Mouse (Mus musculus): ENCODE measurements at regions not wholly inside any gene's neighbourhood (a gene's known extent, or its start where the extent isn't known, plus 50 kb on each side); places are given as distances from the start of the nearest gene placed in this dataset.

DNA sequence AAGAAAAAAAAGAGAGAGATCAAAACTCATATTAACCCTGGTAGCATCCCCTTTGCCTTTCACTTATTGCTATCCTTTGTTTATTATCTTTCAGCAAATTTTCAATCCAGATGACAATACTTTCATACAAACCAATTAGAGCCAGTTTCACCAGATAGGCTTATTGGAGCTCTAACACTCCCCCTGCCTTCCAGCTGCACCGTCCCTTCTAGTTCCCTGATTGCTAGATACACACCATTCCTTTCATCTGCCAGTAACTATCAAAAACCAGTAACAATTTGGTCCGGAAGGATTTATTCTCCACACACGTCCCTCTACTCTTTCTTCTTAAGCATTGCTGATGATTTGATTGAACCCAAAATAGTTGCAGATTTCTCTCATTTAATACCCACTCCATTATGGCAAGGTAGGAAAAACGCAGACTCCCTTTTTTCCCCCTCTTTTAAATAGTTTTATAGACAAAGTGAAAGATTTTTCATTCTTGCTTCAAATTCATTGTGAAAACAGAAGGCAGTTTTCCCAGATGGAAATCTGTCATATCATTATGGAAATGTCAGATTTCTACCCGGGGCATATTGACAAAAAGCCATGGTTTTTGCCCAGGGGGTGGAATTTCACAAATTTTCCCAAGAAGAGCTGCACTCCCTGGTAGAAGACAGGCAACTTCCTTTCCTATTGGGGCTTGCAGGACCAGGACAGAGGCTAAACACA, 617.3 kb downstream of the Bcl11a start:
- DNase-seq: no peak

DNA sequence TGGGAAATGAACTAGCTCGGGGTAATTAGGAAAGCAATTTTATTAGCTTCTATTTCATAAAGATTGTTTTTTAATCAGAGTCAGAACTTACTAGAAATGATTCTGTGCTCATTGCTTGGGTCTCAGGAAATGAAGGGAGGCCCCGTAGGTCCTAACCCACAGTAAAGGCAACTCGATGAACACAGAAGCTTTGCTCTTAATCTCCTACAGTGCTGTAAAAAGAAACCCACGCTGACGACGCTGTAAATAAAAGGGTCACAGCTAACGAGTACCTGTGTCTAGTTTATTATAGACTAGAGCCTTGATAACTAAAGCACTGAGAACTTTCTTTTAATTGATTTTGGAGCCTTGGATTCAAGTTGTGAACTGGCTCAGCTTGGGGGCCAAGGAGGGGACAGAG, 618.7 kb downstream of the Bcl11a start:
- DNase-seq: no peak

DNA sequence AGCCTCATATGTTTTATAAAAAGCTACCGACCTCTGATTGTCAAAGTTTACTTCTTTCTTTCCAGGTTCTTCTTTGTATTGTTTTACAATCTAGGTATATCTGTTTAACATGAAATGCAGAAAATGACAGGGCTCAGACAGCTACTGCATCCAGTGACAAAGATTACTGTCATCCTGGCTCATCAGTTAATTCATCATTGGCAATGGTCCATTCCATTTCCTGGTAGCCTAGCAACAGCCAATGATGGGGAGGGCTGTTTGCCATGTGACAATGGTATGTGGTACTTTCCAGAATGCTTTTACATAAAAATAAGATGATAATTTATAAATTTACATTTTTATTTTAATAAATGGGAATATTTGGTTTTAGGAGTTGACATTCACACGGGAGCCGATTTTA, 630.9 kb downstream of the Bcl11a start:
- DNase-seq: no peak

DNA sequence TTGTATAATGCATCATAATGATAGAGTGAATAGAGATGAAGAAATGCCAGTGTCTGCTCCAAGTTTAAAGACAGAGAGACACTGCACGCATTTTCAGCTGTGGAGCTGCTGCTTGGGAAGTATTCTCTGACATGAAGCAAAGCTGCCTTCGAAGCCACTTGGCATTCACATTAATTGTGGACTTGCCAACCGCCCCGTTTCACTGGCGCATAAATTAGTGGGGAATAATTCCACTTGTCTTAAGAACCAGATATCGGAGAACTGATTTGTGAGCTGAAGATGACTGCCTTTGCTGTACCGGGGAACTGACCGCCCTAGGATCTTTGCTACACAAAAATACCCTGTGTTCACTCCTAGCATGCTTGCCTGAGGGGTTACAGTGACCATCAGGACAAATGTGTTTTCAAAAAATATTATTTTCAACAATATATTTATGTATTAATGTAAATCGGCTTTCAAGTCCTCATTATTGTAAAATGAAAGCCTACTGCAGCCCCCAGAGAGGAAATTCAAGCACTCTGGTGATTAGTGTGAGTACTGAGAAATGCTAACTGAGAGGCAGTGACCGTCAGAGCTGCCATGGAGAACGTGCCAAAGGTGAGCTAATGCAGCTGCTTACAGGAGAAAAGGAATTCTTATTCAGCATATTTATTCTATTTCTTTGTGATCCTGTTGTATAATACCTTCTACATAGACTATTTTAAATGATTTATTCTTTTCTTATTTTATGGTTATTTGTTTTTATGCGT, 638.9 kb downstream of the Bcl11a start:
- DNase-seq: no peak

DNA sequence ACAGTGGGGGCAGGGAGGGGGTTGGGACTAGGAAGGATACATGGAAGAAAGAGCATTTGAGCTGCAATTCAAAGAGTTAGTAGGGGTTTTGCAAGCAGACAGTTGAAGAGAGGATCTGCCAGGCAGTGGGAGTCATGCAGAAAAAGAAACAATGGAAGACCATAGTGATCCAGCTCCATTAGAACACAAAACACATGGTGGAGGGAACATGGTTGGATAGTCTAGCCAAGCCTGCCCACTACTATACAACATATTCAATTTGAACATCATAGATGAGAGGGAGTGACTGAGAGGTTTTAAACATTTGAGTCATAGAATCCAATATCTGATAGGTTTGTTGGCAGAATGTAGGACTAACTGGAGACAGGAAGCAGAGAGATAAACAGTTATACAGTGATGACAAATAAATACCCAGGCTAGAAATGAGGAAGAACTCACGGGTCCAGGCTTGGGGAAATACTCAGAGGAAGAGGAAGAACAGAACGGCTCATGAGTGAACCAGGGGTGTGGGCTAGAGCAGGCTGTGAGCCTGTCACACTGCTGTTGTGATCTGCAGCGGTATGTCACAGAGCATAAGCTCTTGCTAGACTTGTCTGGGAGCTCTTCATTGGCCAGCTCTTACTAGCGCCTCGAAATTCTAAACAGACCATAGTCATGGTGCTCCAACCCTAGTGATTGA, 646.5 kb downstream of the Bcl11a start:
- no peak for DNase-seq

DNA sequence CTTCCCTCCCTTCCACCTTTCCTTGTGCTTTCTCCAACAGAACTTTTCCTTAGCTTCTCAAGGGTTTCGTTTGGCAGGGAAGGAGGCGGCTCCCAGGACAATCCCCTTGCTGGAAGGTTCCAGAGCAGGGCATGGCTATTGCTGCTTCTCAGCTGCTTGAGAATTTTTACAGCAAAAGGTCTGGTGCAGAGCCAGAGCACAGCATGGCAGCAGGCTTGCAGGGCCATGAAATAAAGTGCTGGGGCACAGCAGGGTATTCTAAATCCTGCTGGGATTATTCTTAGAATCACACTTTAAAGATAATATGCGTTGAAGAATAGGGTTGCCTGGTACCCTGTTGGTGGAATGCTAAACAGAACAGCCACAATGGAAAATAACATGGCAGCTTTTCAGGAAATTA, 648.5 kb downstream of the Bcl11a start:
- DNase-seq: no peak

DNA sequence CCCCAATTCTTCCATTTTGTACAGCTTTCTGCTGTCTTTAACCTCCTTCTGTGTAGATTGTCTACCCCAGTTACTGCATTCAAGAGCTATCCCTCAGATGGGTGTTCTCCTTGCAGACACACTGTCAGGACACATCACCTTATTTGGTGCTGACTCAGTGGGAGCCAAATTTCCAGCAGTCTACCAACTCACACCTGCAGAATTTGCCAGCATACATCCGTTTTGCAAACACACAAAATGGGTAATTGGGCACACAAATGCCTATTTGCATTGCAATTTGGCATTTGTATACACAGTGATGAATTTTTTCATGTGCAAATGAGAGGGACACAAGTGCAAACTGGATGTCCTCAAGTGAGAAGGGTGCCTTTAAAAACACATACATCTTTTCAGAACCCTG, 649.5 kb downstream of the Bcl11a start:
- DNase-seq: no peak

DNA sequence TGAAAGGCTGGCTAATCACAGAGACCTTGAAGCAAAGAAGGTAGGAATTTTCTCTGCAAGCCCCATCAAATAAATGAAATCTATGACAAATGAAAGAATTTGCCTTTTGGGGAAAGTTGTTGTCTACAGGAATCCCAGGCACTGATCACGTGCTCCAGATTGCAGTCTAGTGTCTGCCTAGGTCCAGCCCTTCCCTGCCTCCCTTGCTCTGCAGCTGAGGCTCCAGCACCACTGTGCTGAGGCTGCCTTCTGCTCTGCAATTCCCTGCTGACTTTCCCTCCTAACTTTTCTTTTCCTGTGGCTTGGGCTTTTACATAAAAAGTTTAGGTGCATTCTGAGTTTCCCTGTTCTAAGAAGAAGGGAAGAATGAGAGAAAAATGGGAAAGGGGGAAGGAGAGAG, 653.6 kb downstream of the Bcl11a start:
- no peak for DNase-seq

DNA sequence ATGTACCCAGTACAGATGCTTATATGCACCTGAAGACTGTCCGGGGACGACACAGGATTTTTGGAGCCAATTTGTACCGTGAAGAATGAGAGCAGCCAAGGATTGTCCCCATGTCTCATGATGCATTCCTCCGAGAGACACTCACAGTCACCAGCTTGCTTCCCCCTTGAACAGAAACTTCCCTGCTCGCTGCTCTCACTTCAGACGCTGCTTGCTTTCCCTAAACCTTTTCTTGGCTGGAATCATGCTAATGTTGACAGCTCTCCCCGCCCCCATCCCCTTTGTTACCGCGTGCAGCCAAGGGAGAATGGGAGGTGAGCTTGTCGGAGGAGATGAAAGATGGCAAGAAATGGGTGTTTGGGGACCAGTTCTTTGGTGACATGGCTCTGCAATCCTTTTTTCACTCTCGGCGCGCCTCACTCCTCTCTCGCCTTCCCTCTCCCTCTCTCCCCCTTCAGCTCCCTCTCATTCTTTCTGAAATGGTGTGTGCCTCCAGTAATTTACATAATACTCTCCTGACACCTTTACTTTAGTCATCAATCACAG, 661.9 kb downstream of the Bcl11a start:
- no peak for DNase-seq

DNA sequence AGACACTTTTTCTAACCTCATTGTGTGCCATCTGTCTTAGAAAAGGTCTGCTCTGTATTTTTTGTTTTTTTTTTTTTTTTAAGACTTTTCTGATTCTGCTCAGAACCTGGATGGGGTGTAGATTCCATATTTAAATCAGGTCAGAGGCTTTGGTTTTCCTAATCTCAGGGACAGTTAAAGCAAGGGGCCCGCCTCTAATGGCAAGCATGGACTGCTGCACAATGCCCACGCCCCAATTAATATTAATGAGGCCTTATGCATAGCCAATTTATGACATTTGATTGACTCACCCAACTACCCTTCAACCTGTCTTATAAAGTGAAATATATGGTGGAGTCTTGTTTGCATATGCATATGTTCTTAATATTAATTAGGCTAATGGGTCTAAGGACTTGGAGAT, 662.6 kb downstream of the Bcl11a start:
- DNase-seq: no peak

DNA sequence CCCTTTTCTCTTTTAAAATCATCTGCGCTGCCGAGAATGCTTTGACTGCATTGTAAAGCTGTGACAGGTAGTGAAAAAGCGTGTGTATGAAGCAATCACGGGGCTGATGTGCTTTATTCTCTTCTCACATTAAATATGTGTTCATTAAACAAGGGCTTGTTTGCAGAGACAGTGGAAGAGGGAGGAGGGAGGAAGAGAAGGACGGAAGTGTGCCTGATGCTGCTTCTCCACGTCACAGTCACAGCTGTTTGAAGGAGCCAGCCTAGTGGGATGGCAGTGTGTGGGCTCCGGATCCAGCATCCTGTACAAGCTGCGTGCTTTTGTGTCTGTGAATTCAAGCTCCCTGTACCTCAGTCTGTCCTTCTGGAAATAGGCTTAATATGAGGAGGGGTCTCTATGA, 664.7 kb downstream of the Bcl11a start:
- no peak for DNase-seq

DNA sequence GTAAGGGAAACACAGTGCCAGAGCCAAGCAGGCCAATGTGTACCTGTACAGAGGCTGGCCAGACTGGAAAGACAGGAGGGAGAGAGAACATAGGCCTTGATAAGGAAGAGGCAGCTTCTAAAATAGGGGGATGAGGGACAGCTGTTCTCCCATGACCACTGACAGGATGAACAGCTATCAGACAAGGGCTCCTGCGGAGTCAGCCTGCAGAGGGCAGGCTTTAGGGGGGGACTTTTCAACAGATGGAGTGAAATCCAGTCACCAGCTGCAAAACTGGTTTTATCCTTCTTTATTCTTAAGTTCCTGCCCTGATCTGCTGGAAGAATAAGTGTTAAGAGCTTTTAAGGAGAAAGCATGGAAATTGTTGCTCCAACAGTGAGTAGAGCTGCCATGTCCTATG, 665.6 kb downstream of the Bcl11a start:
- no peak for DNase-seq

DNA sequence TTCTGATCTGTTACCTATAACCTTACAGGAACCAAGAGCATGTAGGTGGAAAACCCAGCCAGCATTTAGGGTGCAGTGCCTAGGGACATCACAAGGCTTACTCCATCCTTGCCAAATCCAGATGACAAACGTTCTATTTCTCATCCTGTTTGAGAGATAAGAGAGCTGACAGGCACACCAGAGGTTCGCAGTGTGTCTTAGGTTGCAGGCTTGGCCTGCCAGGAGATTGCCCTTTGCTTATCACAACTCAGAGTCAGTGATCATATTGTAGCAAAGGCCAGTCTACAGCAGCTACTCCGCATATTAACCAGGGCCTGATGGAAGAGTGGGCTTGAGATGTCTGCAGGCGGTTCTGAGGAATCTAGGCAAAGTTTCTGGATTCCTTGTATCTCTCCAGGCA, 668.0 kb downstream of the Bcl11a start:
- DNase-seq: no peak

DNA sequence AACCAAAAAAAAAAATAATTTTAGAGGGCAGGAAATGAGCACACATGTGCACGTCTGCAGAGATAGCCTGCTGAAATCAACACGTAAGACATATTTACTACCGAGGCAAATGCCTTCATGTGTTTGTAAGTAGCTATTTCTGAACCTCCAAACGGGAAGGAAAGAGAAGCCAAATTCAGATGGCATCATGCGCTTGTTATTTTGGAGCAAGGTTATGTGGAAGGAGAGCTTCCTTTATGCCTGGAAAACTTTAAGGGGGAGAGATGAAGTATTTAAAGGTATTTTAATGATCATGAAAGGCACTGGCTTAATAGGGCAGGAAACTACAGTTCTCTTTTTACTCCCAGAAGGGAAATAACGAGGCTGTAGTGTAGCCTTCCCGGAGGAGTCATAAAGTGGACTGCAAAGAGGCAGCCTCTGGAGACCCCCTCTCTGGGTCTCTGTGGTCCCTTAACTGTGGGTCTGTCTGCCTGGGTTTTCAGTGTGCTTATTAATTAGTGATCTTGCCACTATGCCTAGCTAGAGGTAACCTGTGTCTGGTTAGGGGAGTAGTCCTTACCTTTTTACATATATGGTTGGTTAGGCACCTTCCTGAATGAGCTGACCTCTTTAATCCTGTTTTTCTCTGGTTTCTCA, 672.4 kb downstream of the Bcl11a start:
- DNase-seq: no peak

DNA sequence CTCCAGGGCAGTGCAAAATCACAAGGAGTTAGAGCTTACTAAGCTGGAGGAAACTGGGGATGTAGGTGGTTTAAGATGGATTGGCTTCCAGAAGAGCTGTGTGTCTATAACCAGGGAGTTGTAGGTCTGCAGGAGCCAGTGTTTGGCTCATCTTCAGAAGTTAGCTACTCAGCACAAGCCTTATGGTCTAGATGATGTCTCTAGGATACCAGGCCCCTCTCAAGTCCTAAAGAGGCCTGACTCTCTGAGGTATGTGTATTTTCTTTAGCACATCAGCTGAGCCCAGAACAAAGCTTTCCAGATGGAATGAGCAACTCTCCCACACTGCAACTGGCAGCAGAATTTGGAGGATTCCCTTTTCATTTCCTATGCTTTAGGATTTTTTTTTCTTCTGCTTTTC, 680.3 kb downstream of the Bcl11a start:
- DNase-seq: no peak

DNA sequence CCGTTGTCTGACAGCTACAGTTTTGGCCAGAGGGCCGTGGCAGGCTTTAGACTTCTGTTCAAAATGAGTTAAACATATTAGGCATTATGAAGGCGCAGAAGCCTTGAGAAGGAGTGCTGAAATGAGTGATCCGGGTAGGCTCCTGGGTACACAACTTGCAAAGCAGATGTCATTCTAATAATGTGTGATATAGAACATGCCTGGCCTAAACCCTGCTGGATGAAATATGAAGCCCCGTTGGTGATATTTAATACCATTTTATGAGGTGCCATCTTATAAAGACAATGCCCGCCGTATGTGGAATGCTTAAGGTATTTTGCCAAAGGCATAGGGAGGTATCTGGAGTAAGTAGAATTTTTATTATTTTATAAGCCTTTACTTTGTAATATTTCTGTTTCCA, 705.6 kb downstream of the Bcl11a start:
- DNase-seq: no peak

DNA sequence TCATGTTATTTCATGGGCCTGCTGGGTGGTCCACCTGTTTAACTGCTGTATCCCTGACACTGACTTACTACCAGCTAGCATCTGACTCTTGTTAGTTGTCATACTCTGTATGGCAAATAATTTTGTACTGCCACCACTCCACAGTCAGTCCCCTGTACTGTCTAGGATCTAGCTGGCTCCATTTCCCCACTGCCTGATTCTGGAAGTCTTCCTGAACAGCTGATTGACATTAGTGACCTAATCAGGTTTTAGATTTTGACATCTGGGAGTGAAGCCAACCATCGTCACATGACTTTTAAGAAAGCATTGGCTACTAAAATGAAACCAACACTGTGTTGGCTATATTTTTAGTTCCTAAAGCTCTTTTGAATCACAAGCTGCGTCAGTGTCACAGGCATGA, 711.3 kb downstream of the Bcl11a start:
- no peak for DNase-seq

DNA sequence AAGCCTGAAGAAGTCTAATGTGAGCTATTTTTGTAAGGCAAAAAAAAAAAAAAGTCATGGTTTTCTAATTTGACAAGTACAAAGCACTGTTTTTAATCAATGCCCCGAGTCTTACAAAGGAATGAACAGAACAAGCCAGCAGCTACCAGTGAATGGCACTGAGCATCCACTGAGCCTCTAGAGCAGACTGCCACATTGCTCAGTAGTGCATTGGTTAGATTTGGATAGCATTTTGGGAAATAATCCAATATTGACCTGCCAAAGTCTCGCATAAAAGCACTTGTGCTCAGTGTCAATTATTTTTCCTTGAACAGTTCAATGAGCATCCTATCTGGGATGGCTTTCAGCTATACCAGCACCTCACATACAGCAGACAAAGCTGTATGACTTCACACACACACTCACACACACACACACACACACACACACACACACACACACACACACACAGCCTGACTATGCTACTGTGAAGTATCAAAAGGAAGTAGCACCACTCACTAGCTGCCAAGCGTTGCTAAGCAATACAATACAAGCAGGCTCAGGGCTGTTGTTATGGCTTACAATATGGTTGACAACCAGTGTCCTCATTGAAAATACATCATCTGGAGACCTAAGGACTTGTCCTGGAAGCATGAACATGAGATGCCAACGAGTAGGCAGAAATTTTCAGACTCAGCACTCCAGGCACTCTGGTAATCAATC, 717.8 kb downstream of the Bcl11a start:
- no peak for DNase-seq

DNA sequence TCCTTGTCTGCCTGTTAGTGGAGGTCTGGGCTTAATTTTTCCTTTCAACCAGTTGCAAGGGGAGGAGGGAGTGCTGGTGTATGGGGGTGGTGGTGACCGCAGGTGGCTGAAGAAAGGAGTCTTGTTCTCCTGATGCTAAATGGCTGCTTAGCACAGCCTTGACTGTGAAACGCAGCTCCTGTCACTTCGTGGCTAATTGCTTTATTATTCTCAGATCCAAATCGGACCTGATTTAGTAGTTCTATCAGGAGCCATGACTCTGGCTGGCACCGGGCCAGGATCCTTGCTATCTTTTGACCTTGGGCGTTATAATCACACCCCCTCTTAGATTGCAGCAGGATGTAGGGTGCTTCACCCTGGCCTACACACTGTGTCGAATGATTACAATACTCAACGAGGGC, 726.8 kb downstream of the Bcl11a start:
- DNase-seq: no peak

DNA sequence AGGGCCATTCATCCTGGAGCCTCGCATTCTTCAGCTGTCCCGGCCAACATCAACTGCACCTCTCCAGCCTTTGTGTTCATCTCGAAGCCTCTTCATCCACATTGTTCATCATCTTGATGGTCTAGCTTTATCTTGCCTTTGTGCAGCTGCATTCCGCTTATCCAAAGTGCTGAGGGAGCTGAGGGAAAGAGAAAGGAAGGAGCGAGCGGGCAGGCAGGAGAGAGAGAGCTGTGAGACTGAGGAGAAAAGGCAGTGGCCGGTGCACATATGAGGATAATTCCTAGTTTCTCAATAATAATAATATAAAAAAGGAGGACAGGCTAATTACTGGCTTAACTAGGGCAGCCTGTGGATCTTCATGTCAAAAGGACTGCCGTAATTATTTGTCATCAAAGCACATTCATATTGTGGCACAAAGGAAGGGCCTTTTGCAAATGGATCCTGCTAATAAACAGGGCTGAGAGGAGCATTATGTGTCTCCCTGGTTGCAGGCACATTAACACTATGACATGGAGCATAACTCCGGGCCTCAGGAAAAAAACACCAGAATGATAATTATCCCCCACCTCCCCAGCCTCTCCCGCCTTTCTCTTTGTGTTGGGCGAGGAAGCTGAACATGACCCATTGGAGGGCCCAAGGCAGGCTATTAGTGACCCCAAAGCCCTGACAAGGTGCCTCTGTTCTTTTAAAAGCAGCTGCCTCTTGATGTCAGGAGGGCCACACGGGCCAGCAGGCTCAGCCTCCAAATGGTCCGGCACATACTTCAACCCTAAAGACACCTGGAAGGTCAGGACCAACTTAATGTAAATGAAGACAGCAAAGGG, 751.9 kb downstream of the Bcl11a start:
- DNase-seq: no peak

DNA sequence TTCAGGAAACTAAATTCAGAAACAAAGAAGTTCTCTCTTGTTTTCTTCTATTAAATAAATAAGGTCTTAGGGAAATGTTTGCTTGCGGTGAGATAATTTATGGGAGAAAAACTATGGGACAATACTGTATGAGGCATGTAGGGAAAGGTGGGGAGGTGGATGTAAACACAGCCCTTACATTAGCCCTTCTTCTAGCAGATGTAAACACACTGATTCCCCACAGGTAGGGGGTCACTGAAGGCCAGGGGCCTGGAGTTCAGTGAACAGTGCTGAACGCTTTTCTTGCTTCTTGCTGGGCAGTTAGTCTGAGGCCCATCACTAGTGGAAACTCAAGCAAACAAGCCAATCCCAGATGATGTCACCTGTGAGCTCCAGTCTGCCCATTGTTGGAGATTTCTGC, 752.6 kb downstream of the Bcl11a start:
- DNase-seq: no peak

Measured in cerebellum, adult 11-12 months (tissue).